21 mouse cellular contexts compared by ENCODE assay signal in the genomic region with DNA sequence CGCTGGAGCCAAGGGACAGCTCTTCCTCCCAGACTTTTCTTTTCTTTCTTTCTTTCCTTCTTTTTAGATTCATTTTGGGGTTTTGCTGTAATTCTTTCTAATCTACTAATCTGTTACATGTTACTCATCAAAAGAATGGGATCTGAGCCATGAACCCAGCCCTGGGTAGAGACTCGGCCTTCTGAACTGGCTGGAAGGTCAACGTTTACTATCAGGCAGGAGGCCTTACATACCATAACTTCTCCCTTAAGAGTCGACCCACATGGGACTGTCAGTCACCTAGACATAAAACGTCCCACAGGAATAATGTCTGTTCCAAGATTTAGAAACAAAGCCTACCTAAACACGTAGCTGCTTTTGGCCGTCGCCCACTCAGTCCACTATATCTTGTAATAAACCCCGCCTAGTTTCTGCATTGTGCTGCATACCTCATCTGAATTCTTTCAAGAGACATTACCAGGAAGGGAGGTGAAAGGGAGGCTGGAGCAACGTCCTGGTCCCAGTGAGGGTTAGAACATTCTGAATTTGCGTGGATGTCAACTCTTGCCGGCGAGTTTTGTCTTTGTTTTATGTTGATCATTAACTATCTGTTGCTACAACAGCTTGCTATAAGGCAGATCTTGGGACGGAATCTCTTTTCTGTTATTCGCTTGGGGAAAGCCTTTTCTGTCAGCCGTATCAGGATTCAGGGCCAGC.
DNase-seq lines count a peak whose midpoint lies in the region; ATAC-seq and TF ChIP-seq lines count a peak whose summit lies in the region.
"Had no signal": no experiment of that assay in that cellular context is flagged by ENCODE, and none has a peak within 500 bp of the region (broad histone marks: within the 10 kb centered on the region; RNA-seq: fewer than 3 reads in every experiment).

No protein-coding gene starts in this region.

- H3K9ac ChIP-seq in embryonic facial prominence, embryonic 14.5 days (ENCODE audit: low read depth, low read length): no peak overlapping the region
- H3K9ac ChIP-seq in intestine, embryonic 16.5 days (ENCODE audit: low read depth, low read length): no peak overlapping the region
- no peak overlapping the region for H3K9ac ChIP-seq in liver, postnatal 0 days (replicated peaks)
- H3K9ac ChIP-seq: embryonic facial prominence, embryonic 12.5 days; forebrain, postnatal 0 days; heart, embryonic 13.5 days; lung, embryonic 15.5 days; midbrain, embryonic 13.5 days; neural tube, embryonic 15.5 days had no signal

- TF ChIP-seq EP300 in liver, postnatal 0 days (IDR thresholded peaks at IDR 0.05; ENCODE audit: low read depth): no peak

- H3K4me2 ChIP-seq in embryonic facial prominence, embryonic 14.5 days (ENCODE audit: low read depth, low read length): no peak overlapping the region
- no peak overlapping the region for H3K4me2 ChIP-seq in intestine, embryonic 16.5 days (ENCODE audit: low read depth, low read length)
- peak overlapping the region; percentile 59 for H3K4me2 ChIP-seq in liver, postnatal 0 days (ENCODE audit: low read depth, low read length)
- H3K4me2 ChIP-seq: embryonic facial prominence, embryonic 12.5 days; heart, embryonic 13.5 days; lung, embryonic 15.5 days; midbrain, embryonic 13.5 days; neural tube, embryonic 15.5 days had no signal

- no peak for ATAC-seq in embryonic facial prominence, embryonic 14.5 days (ENCODE audit: low read depth)
- ATAC-seq in intestine, embryonic 16.5 days: peak; percentile 59
- peak; percentile 92 for ATAC-seq in liver, postnatal 0 days
- ATAC-seq: forebrain, postnatal 0 days; midbrain, embryonic 13.5 days had no signal

- no peak for TF ChIP-seq CTCF in liver, postnatal 0 days (IDR thresholded peaks at IDR 0.05; ENCODE audit: low read depth)

- no peaks in the 10 kb centered on the region for H3K4me1 ChIP-seq in embryonic facial prominence, embryonic 14.5 days (ENCODE audit: control insufficient read depth, insufficient read depth, low read length)
- no peaks in the 10 kb centered on the region for H3K4me1 ChIP-seq in embryonic facial prominence, embryonic 10.5 days
- 0 out of 2 replicates have a peak, but pooled peaks cover 4% of the 10 kb centered on the region for H3K4me1 ChIP-seq in intestine, embryonic 16.5 days (ENCODE audit: control insufficient read depth, insufficient read depth, low read length)
- H3K4me1 ChIP-seq in liver, postnatal 0 days (ENCODE audit: insufficient read depth): 0 out of 2 replicates have a peak, but pooled peaks cover 2% of the 10 kb centered on the region
- H3K4me1 ChIP-seq: embryonic facial prominence, embryonic 12.5 days; heart, embryonic 13.5 days; limb, embryonic 10.5 days; lung, embryonic 15.5 days; midbrain, embryonic 13.5 days; neural tube, embryonic 15.5 days had no signal

- H3K4me3 ChIP-seq in embryonic facial prominence, embryonic 14.5 days (ENCODE audit: low read depth, low read length): no peak overlapping the region
- H3K4me3 ChIP-seq in embryonic facial prominence, embryonic 10.5 days: no peak overlapping the region
- H3K4me3 ChIP-seq in intestine, embryonic 16.5 days (ENCODE audit: low read length): no peak overlapping the region
- H3K4me3 ChIP-seq in liver, postnatal 0 days (ENCODE audit: low read depth, low read length): 0 out of 2 replicates have a peak overlapping the region, but pooled peaks have one; percentile 8
- H3K4me3 ChIP-seq: embryonic facial prominence, embryonic 12.5 days; gastrocnemius, adult 2 months; heart, embryonic 13.5 days; limb, embryonic 10.5 days; lung, embryonic 15.5 days; midbrain, embryonic 13.5 days; myocyte; neural tube, embryonic 15.5 days had no signal

- no peak overlapping the region for H3K27ac ChIP-seq in embryonic facial prominence, embryonic 14.5 days (replicated peaks; ENCODE audit: low read depth, low read length)
- no peak overlapping the region for H3K27ac ChIP-seq in embryonic facial prominence, embryonic 10.5 days (replicated peaks)
- no peak overlapping the region for H3K27ac ChIP-seq in intestine, embryonic 16.5 days (ENCODE audit: low read length)
- peak overlapping the region; percentile 88 for H3K27ac ChIP-seq in liver, postnatal 0 days (ENCODE audit: low read depth)
- H3K27ac ChIP-seq: embryonic facial prominence, embryonic 12.5 days; gastrocnemius, adult 2 months; heart, embryonic 13.5 days; limb, embryonic 10.5 days; lung, embryonic 15.5 days; midbrain, embryonic 13.5 days; neural tube, embryonic 15.5 days had no signal

- no peaks in the 10 kb centered on the region for H3K27me3 ChIP-seq in embryonic facial prominence, embryonic 14.5 days (replicated peaks; ENCODE audit: control insufficient read depth, insufficient read depth, low read length)
- no peaks in the 10 kb centered on the region for H3K27me3 ChIP-seq in embryonic facial prominence, embryonic 10.5 days (replicated peaks; ENCODE audit: low read depth, poor library complexity, severe bottlenecking)
- H3K27me3 ChIP-seq in intestine, embryonic 16.5 days (replicated peaks; ENCODE audit: control insufficient read depth, insufficient read depth, low read length): no peaks in the 10 kb centered on the region
- H3K27me3 ChIP-seq in liver, postnatal 0 days (ENCODE audit: insufficient read depth, low read length): no peaks in the 10 kb centered on the region
- H3K27me3 ChIP-seq: embryonic facial prominence, embryonic 12.5 days; heart, embryonic 13.5 days; lung, embryonic 15.5 days; midbrain, embryonic 13.5 days; neural tube, embryonic 15.5 days had no signal

- H3K36me3 ChIP-seq in embryonic facial prominence, embryonic 14.5 days (ENCODE audit: control insufficient read depth, insufficient read depth, low read length): no peaks in the 10 kb centered on the region
- H3K36me3 ChIP-seq in embryonic facial prominence, embryonic 10.5 days (replicated peaks): no peaks in the 10 kb centered on the region
- no peaks in the 10 kb centered on the region for H3K36me3 ChIP-seq in intestine, embryonic 16.5 days (ENCODE audit: control insufficient read depth, insufficient read depth, low read length)
- no peaks in the 10 kb centered on the region for H3K36me3 ChIP-seq in liver, postnatal 0 days (replicated peaks; ENCODE audit: insufficient read depth, low read length)
- H3K36me3 ChIP-seq: embryonic facial prominence, embryonic 12.5 days; heart, embryonic 13.5 days; limb, embryonic 10.5 days; lung, embryonic 15.5 days; midbrain, embryonic 13.5 days; neural tube, embryonic 15.5 days had no signal

- H3K9me3 ChIP-seq in embryonic facial prominence, embryonic 14.5 days (ENCODE audit: control insufficient read depth, low read length): 0 out of 2 replicates have a peak, but pooled peaks cover 9% of the 10 kb centered on the region
- no peaks in the 10 kb centered on the region for H3K9me3 ChIP-seq in embryonic facial prominence, embryonic 10.5 days
- no peaks in the 10 kb centered on the region for H3K9me3 ChIP-seq in intestine, embryonic 16.5 days (ENCODE audit: control insufficient read depth, low read length)
- no peaks in the 10 kb centered on the region for H3K9me3 ChIP-seq in liver, postnatal 0 days (ENCODE audit: low read length)
- H3K9me3 ChIP-seq: embryonic facial prominence, embryonic 12.5 days; heart, embryonic 13.5 days; limb, embryonic 10.5 days; lung, embryonic 15.5 days; midbrain, embryonic 13.5 days; neural tube, embryonic 15.5 days had no signal

- DNase-seq in embryonic facial prominence, embryonic 14.5 days (ENCODE audit: low spot score): peak; percentile 11
- no peak for DNase-seq in embryonic facial prominence, embryonic 10.5 days (ENCODE audit: low spot score)
- peak; percentile 54 for DNase-seq in R1 (ENCODE audit: low read depth, low spot score)
- peak; percentile 33 for DNase-seq in liver, postnatal 0 days
- DNase-seq in thymus, postnatal 36 days: no peak
- no peak for DNase-seq in right cerebral cortex, postnatal 10 days (ENCODE audit: low spot score in 2 of 2)
- DNase-seq: B cell, adult 2 months; cerebellum, adult 8-10 months; forebrain, postnatal 0 days; gastrocnemius, adult 2 months; heart, postnatal 4 days; right cerebral cortex, postnatal 4 days; thymus, adult 18-20 months had no signal

- 77% methylated on average over 16 of the region's 16 CpGs for WGBS in embryonic facial prominence, embryonic 14.5 days
- 88% methylated on average over 16 of the region's 16 CpGs for WGBS in embryonic facial prominence, embryonic 10.5 days
- WGBS in intestine, embryonic 16.5 days: 53% methylated on average over 16 of the region's 16 CpGs
- 63% methylated on average over 16 of the region's 16 CpGs for WGBS in liver, postnatal 0 days (ENCODE audit: insufficient replicate concordance)

Comparison
In these comparisons a context has a peak if more than half of its experiments do, and no peak if none do; other contexts are left out.
1. DNase-seq: peak in embryonic facial prominence, embryonic 14.5 days (single experiment), R1 (single experiment) and liver, postnatal 0 days (single experiment); none in embryonic facial prominence, embryonic 10.5 days (single experiment), thymus, postnatal 36 days (0 of 2) and right cerebral cortex, postnatal 10 days (0 of 2).